Mouse (Mus musculus): ENCODE data around the gene Tmem56. TPM values are rescaled to one million over a fixed set of nuclear protein-coding genes. Genes with fewer than 3 reads are reported as not detected.

Gene Tmem56
- total RNA-seq (2014; rRNA removed) (130 and 150 TPM in 2 replicates), polyA plus RNA-seq (2012; rRNA removed) (24.1 and 27.2 TPM in 2 replicates)

DNA sequence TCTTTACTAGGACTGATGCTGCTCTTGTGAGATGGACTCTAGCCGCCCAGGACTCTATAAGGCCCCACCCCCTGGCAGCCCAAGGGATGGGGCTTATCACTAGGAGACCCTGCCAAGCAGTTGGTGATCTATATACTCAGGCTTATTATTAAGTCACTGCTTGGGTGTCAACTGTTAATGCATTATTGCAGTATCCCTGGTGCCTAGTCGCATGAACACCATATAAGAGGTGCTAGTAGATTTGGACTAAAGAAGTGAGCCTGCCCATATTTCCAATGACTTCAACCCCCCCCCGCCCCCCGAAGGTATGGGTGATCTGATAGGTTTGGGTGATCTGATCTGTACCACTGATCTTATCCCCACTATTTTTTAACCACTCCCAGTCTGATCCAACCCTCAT, at the start of gene Tmem56:
Tmem56 (minus strand) TSS at position 101 of the 400 bp plus-strand sequence.
- no peak for TF ChIP-seq POLR2A (IDR thresholded peaks at IDR 0.05; ENCODE audit: extremely low read depth, insufficient read depth, low read length)
- no peak for TF ChIP-seq CTCF (IDR thresholded peaks at IDR 0.05; ENCODE audit: low read depth, low read length)
- no peaks in the 10 kb centered on the region for H3K79me2 ChIP-seq (ENCODE audit: control insufficient read depth, insufficient read depth, low read length)
- WGBS, result 88% methylated on average over 4 of the region's 4 CpGs

DNA sequence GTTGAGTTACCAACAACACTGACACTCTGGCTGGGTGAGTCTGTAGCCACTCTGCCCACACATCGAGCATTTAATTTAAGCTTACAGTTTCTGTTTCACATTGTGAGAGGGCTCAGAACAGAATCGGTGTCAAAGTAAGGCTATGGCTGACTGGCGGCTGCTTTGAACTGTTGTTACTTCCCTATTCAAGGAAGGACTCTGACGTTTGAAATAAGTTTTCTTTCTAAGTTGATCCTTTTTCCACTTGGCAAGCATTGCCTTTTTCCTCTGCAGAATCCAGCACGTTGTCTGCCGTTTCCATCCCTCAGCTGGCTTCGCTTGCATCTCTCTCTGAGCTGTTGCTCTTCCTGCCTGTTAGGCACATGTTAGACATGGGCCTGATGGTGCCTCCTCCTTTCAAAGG, 47.3 kb upstream of the Tmem56 start:
- no peak overlapping the region for H3K4me3 ChIP-seq (ENCODE audit: insufficient read depth, low read depth, low read length)

More for the DNA sequence above, at the start of gene Tmem56:
- no peak within 1 kb of the TSS for H3K4me3 ChIP-seq (ENCODE audit: insufficient read depth, low read depth, low read length)
- H3K36me3 ChIP-seq (ENCODE audit: control insufficient read depth, insufficient read depth, low read length), result no peaks in the 10 kb centered on the region
- peaks cover 13% of the 10 kb centered on the region for H3K4me1 ChIP-seq (ENCODE audit: control insufficient read depth, insufficient read depth, low read length)
- H3K27me3 ChIP-seq (ENCODE audit: control insufficient read depth, insufficient read depth, low read length), result no peaks in the 10 kb centered on the region
- H3K9ac ChIP-seq (ENCODE audit: low read depth, low read length), result no peak within 1 kb of the TSS
- no peak for DNase-seq (ENCODE audit: extremely low read depth, low read depth, low spot score)
- H3K27ac ChIP-seq (replicated peaks; ENCODE audit: insufficient read depth, low read depth, low read length), result no peak within 1 kb of the TSS

DNA sequence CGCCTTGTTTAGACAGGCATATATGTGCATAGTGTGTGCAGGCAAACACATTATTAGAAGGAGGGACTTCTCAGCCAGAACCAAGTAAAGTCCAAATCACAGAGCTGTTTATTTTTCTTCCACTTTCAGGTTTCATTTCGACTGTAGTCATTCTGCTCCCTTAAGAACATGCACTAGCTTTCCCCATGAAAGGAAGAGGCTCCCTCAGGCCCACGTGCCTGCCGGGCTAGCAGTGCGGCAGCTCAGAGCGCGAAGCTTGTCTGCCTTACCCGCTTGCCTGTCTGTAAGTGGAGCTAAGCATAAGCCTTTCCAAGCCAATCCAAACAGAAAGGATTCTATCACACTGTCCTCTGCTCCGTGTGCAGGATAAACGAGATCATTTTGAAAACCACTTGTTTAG, 46.7 kb upstream of the Tmem56 start:
- WGBS, result 34% methylated on average over 10 of the region's 10 CpGs
- H3K27ac ChIP-seq (replicated peaks; ENCODE audit: insufficient read depth, low read depth, low read length), result no peak overlapping the region

More for the DNA sequence above, 47.3 kb upstream of the Tmem56 start:
- WGBS, result 64% methylated on average over 7 of the region's 7 CpGs
- H3K79me2 ChIP-seq (ENCODE audit: control insufficient read depth, insufficient read depth, low read length), result no peaks in the 10 kb centered on the region
- H3K27ac ChIP-seq (replicated peaks; ENCODE audit: insufficient read depth, low read depth, low read length), result no peak overlapping the region
- peaks cover 5% of the 10 kb centered on the region; the same call in 1 of the 2 replicates for H3K36me3 ChIP-seq (ENCODE audit: control insufficient read depth, insufficient read depth, low read length)
- peaks cover 5% of the 10 kb centered on the region; the same call in 1 of the 2 replicates for H3K4me1 ChIP-seq (ENCODE audit: control insufficient read depth, insufficient read depth, low read length)
- no peak for TF ChIP-seq POLR2A (IDR thresholded peaks at IDR 0.05; ENCODE audit: extremely low read depth, insufficient read depth, low read length)
- no peak for TF ChIP-seq CTCF (IDR thresholded peaks at IDR 0.05; ENCODE audit: low read depth, low read length)
- no peak for DNase-seq (ENCODE audit: extremely low read depth, low read depth, low spot score)
- H3K9ac ChIP-seq (ENCODE audit: low read depth, low read length), result no peak overlapping the region
- H3K27me3 ChIP-seq (ENCODE audit: control insufficient read depth, insufficient read depth, low read length), result no peaks in the 10 kb centered on the region

DNA sequence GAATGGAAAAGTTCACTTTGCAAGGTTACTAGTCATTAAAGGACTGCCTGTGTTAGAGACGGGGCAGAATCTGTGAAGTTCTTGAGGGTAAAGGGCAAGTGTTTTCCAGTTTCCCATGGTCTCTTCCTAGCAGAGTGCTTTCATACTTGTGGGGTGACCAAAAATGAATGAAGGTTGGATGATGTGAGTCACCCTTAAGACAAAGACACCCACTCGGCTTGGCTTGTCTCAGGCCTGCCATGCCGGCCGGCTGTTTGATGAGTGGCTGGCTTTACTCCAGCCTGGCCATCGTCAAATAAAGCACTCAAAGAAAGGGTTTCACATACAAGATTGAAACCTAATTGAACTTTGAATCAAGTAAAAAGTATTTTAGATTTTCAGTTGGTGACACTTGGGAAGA, 44.5 kb upstream of the Tmem56 start:
- Histone ChIP-seq H3K79me2 (ENCODE audit: control insufficient read depth, insufficient read depth, low read length) (no peaks in the 10 kb centered on the region; the same call in 1 of the 2 replicates), H3K4me3 (ENCODE audit: insufficient read depth, low read depth, low read length) (no peak overlapping the region), H3K36me3 (ENCODE audit: control insufficient read depth, insufficient read depth, low read length) (peaks cover 5% of the 10 kb centered on the region; the same call in 1 of the 2 replicates), H3K27ac (replicated peaks; ENCODE audit: insufficient read depth, low read depth, low read length) (no peak overlapping the region), H3K9ac (ENCODE audit: low read depth, low read length) (no peak overlapping the region), H3K27me3 (ENCODE audit: control insufficient read depth, insufficient read depth, low read length) (no peaks in the 10 kb centered on the region), H3K4me1 (ENCODE audit: control insufficient read depth, insufficient read depth, low read length) (peaks cover 5% of the 10 kb centered on the region; the same call in 1 of the 2 replicates)
- DNase-seq (ENCODE audit: extremely low read depth, low read depth, low spot score), result no peak
- 45% methylated on average over 5 of the region's 5 CpGs for WGBS
- TF ChIP-seq CTCF (IDR thresholded peaks at IDR 0.05; ENCODE audit: low read depth, low read length) (no peak), POLR2A (IDR thresholded peaks at IDR 0.05; ENCODE audit: extremely low read depth, insufficient read depth, low read length) (no peak)

More for the DNA sequence above, 46.7 kb upstream of the Tmem56 start:
- H3K36me3 ChIP-seq (ENCODE audit: control insufficient read depth, insufficient read depth, low read length), result peaks cover 5% of the 10 kb centered on the region; the same call in 1 of the 2 replicates
- no peak for TF ChIP-seq POLR2A (IDR thresholded peaks at IDR 0.05; ENCODE audit: extremely low read depth, insufficient read depth, low read length)
- no peak for TF ChIP-seq CTCF (IDR thresholded peaks at IDR 0.05; ENCODE audit: low read depth, low read length)
- no peak for DNase-seq (ENCODE audit: extremely low read depth, low read depth, low spot score)
- no peaks in the 10 kb centered on the region for H3K79me2 ChIP-seq (ENCODE audit: control insufficient read depth, insufficient read depth, low read length)
- H3K27me3 ChIP-seq (ENCODE audit: control insufficient read depth, insufficient read depth, low read length), result no peaks in the 10 kb centered on the region
- peaks cover 5% of the 10 kb centered on the region; the same call in 1 of the 2 replicates for H3K4me1 ChIP-seq (ENCODE audit: control insufficient read depth, insufficient read depth, low read length)
- no peak overlapping the region for H3K4me3 ChIP-seq (ENCODE audit: insufficient read depth, low read depth, low read length)
- H3K9ac ChIP-seq (ENCODE audit: low read depth, low read length), result no peak overlapping the region

DNA sequence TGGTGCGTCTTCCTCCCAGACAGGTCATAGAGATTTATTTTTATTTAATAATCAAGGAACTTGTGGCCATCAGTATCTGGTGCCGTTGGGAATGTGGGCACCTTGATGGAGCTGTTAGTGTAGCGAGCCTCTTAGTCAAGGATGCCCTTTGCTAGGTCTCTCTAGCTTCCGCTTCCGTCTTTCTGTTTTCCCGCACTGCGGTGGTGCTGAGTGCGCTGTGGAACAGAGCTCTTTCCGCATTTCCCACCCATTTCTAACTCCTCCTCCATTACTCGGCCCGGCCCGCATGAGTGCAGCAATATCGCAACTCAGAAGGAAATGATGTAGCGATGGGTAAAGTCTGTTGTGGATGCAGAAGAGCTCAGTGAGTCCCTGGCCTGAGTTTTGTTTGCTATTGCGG, 40.5 kb upstream of the Tmem56 start:
- Histone ChIP-seq H3K9ac (ENCODE audit: low read depth, low read length) (no peak overlapping the region), H3K4me1 (ENCODE audit: control insufficient read depth, insufficient read depth, low read length) (no peaks in the 10 kb centered on the region), H3K79me2 (ENCODE audit: control insufficient read depth, insufficient read depth, low read length) (peaks cover 3% of the 10 kb centered on the region; the same call in 1 of the 2 replicates), H3K36me3 (ENCODE audit: control insufficient read depth, insufficient read depth, low read length) (peaks cover 11% of the 10 kb centered on the region), H3K4me3 (ENCODE audit: insufficient read depth, low read depth, low read length) (no peak overlapping the region), H3K27ac (replicated peaks; ENCODE audit: insufficient read depth, low read depth, low read length) (no peak overlapping the region), H3K27me3 (ENCODE audit: control insufficient read depth, insufficient read depth, low read length) (no peaks in the 10 kb centered on the region)
- no peak for DNase-seq (ENCODE audit: extremely low read depth, low read depth, low spot score)
- whole genome bisulfite sequencing, result 99% methylated on average over 15 of the region's 15 CpGs
- no peak for TF ChIP-seq POLR2A (IDR thresholded peaks at IDR 0.05; ENCODE audit: extremely low read depth, insufficient read depth, low read length)
- TF ChIP-seq CTCF (IDR thresholded peaks at IDR 0.05; ENCODE audit: low read depth, low read length), result no peak

DNA sequence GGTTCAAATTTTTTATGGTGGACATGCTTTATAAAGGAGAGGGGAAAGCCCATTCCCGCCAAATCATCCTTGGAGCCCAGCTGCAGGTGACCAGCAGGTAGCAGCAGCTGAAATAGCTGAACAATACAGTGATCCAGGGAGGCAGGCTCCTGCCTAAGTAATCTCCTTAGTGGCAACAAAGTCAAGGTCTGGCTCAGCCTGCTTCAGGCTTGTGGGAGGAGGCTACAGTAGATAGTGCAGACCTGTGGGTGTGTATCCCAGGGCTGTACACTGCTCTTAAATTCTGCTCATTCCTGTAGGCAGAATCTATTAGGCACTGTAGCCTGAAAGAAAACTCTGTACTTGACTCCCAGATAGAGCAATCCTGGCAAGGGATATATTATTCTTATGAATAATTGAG, 38.0 kb upstream of the Tmem56 start:
- Histone ChIP-seq H3K4me1 (ENCODE audit: control insufficient read depth, insufficient read depth, low read length) (no peaks in the 10 kb centered on the region), H3K36me3 (ENCODE audit: control insufficient read depth, insufficient read depth, low read length) (peaks cover 10% of the 10 kb centered on the region), H3K79me2 (ENCODE audit: control insufficient read depth, insufficient read depth, low read length) (peaks cover 3% of the 10 kb centered on the region; the same call in 1 of the 2 replicates), H3K4me3 (ENCODE audit: insufficient read depth, low read depth, low read length) (no peak overlapping the region), H3K27ac (replicated peaks; ENCODE audit: insufficient read depth, low read depth, low read length) (no peak overlapping the region), H3K9ac (ENCODE audit: low read depth, low read length) (no peak overlapping the region), H3K27me3 (ENCODE audit: control insufficient read depth, insufficient read depth, low read length) (no peaks in the 10 kb centered on the region)
- 86% methylated on average over 1 of the region's 1 CpGs for WGBS
- no peak for TF ChIP-seq CTCF (IDR thresholded peaks at IDR 0.05; ENCODE audit: low read depth, low read length)
- no peak for TF ChIP-seq POLR2A (IDR thresholded peaks at IDR 0.05; ENCODE audit: extremely low read depth, insufficient read depth, low read length)
- DNase-seq (ENCODE audit: extremely low read depth, low read depth, low spot score), result no peak
